In genomic region chr11:101668546-101669261, GRCm38 (mm10) we compare ENCODE assay signal across 8 mouse cellular contexts. TPM values are rescaled to one million over a fixed set of nuclear protein-coding genes. Genes with fewer than 3 reads are reported as not detected.
DNase-seq lines count a peak whose midpoint lies in the region; ATAC-seq lines count a peak whose summit lies in the region.

No protein-coding gene starts in this region.

- intact Hi-C loops in gastrocnemius, postnatal 36 days (cut with DNase I), result no loop called here

- H3K4me3 ChIP-seq in midbrain, embryonic 10.5 days, result no peak overlapping the region
- H3K4me3 ChIP-seq in midbrain, embryonic 11.5 days (ENCODE audit: low read depth, low read length), result no peak overlapping the region
- H3K4me3 ChIP-seq in intestine, embryonic 14.5 days (ENCODE audit: low read depth, low read length), result no peak overlapping the region
- no peak overlapping the region for H3K4me3 ChIP-seq in liver, embryonic 16.5 days (ENCODE audit: low read depth, low read length)

- H3K9me3 ChIP-seq in midbrain, embryonic 10.5 days (replicated peaks), result no peaks in the 10 kb centered on the region
- H3K9me3 ChIP-seq in midbrain, embryonic 11.5 days (ENCODE audit: control insufficient read depth, low read length), result no peaks in the 10 kb centered on the region
- no peaks in the 10 kb centered on the region for H3K9me3 ChIP-seq in intestine, embryonic 14.5 days (ENCODE audit: control insufficient read depth, low read length)
- no peaks in the 10 kb centered on the region for H3K9me3 ChIP-seq in liver, embryonic 16.5 days (replicated peaks; ENCODE audit: control insufficient read depth, low read length)

- H3K27ac ChIP-seq in midbrain, embryonic 10.5 days (replicated peaks), result 0 out of 2 replicates have a peak overlapping the region, but pooled peaks have one; percentile 25
- no peak overlapping the region for H3K27ac ChIP-seq in midbrain, embryonic 11.5 days (ENCODE audit: low read depth, low read length)
- H3K27ac ChIP-seq in intestine, embryonic 14.5 days (ENCODE audit: low read depth), result peak overlapping the region; percentile 51
- H3K27ac ChIP-seq in liver, embryonic 16.5 days (ENCODE audit: low read length), result peak overlapping the region; percentile 4; the same call in 1 of the 2 replicates

- H3K4me2 ChIP-seq in midbrain, embryonic 11.5 days, result no peak overlapping the region
- H3K4me2 ChIP-seq in intestine, embryonic 14.5 days (ENCODE audit: low read length), result peak overlapping the region; percentile 59; the same call in 1 of the 2 replicates
- H3K4me2 ChIP-seq in liver, embryonic 16.5 days (ENCODE audit: low read depth, low read length), result no peak overlapping the region

- ATAC-seq in midbrain, embryonic 11.5 days (ENCODE audit: low FRiP score), result no peak
- peak; percentile 42; the same call in 1 of the 2 replicates for ATAC-seq in intestine, embryonic 14.5 days (replicated peaks; ENCODE audit: low FRiP score, low TSS enrichment, low read depth)
- ATAC-seq in liver, embryonic 16.5 days (ENCODE audit: low read depth), result peak; percentile 22; the same call in 1 of the 2 replicates
- no peak for ATAC-seq in erythroid progenitor cell, adult 5-6 weeks (replicated peaks; ENCODE audit: low FRiP score, poor library complexity, severe bottlenecking)

- H3K27me3 ChIP-seq in midbrain, embryonic 10.5 days (ENCODE audit: low read depth, poor library complexity, severe bottlenecking), result peaks cover 16% of the 10 kb centered on the region
- no peaks in the 10 kb centered on the region for H3K27me3 ChIP-seq in midbrain, embryonic 11.5 days (ENCODE audit: control insufficient read depth, insufficient read depth, low read length)
- no peaks in the 10 kb centered on the region for H3K27me3 ChIP-seq in intestine, embryonic 14.5 days (replicated peaks; ENCODE audit: control insufficient read depth, insufficient read depth, low read length)
- no peaks in the 10 kb centered on the region for H3K27me3 ChIP-seq in liver, embryonic 16.5 days (ENCODE audit: control insufficient read depth, insufficient read depth, low read depth, low read length)

- 65% methylated on average over 13 of the region's 13 CpGs for WGBS in midbrain, embryonic 10.5 days
- 64% methylated on average over 13 of the region's 13 CpGs for WGBS in midbrain, embryonic 11.5 days
- 16% methylated on average over 13 of the region's 13 CpGs for WGBS in intestine, embryonic 14.5 days
- 32% methylated on average over 11 of the region's 13 CpGs for WGBS in liver, embryonic 16.5 days (ENCODE audit: insufficient replicate concordance)

- DNase-seq in midbrain, embryonic 10.5 days (ENCODE audit: low spot score), result no peak
- no peak for DNase-seq in midbrain, embryonic 11.5 days (ENCODE audit: low spot score, missing footprints)
- peak; percentile 30 to 37 for DNase-seq in gastrocnemius, postnatal 36 days
- no peak for DNase-seq in intestine, embryonic 14.5 days (ENCODE audit: low spot score)
- peak; percentile 60 for DNase-seq in testis, postnatal 14 days (ENCODE audit: low spot score)
- DNase-seq in frontal cortex, postnatal 25 days (ENCODE audit: low spot score in 2 of 2), result no peak

- no peak overlapping the region for H3K9ac ChIP-seq in midbrain, embryonic 11.5 days (ENCODE audit: low read length)
- no peak overlapping the region for H3K9ac ChIP-seq in intestine, embryonic 14.5 days (ENCODE audit: low read length)
- no peak overlapping the region; the same call in 1 of the 2 replicates for H3K9ac ChIP-seq in liver, embryonic 16.5 days (ENCODE audit: low read depth, low read length)

- no peaks in the 10 kb centered on the region for H3K36me3 ChIP-seq in midbrain, embryonic 10.5 days
- no peaks in the 10 kb centered on the region for H3K36me3 ChIP-seq in midbrain, embryonic 11.5 days (ENCODE audit: control insufficient read depth, insufficient read depth, low read length)
- no peaks in the 10 kb centered on the region for H3K36me3 ChIP-seq in intestine, embryonic 14.5 days (ENCODE audit: control insufficient read depth, insufficient read depth, low read length)
- no peaks in the 10 kb centered on the region for H3K36me3 ChIP-seq in liver, embryonic 16.5 days (ENCODE audit: control insufficient read depth, insufficient read depth)

- H3K4me1 ChIP-seq in midbrain, embryonic 10.5 days, result peaks cover 46% of the 10 kb centered on the region
- 0 out of 2 replicates have a peak, but pooled peaks cover 2% of the 10 kb centered on the region for H3K4me1 ChIP-seq in midbrain, embryonic 11.5 days (ENCODE audit: control insufficient read depth, insufficient read depth, low read length)
- H3K4me1 ChIP-seq in intestine, embryonic 14.5 days (replicated peaks; ENCODE audit: control insufficient read depth, insufficient read depth, low read length), result peaks cover 17% of the 10 kb centered on the region
- peaks cover 42% of the 10 kb centered on the region for H3K4me1 ChIP-seq in liver, embryonic 16.5 days (ENCODE audit: control insufficient read depth, low read depth, low read length)

RNA-seq across cellular contexts. Expression of gene Arl4d, which starts 3.4 kb away (rescaled TPM):
- polyA plus RNA-seq in midbrain, embryonic 10.5 days (2016; fragmentation: Nextera tagmentation; extraction: Ambion mirVana), result 4.3 and 4.4 TPM in 2 replicates
- 3.9 and 4.4 TPM in 2 replicates for polyA plus RNA-seq in midbrain, embryonic 11.5 days (2014; fragmentation: Nextera tagmentation; extraction: Ambion mirVana)
- 1 to 10 TPM; 4.7 to 9.3 TPM for total RNA-seq in gastrocnemius, postnatal 36 days (2021)
- 7.8 and 8.3 TPM in 2 replicates for polyA plus RNA-seq in intestine, embryonic 14.5 days (2014; fragmentation: Nextera tagmentation; extraction: Ambion mirVana)
- polyA plus RNA-seq in liver, embryonic 16.5 days (2015; fragmentation: Nextera tagmentation; extraction: Ambion mirVana), result 0.99 and 1.3 TPM in 2 replicates
- total RNA-seq in erythroid progenitor cell, adult 5-6 weeks (2015; ENCODE audit: low replicate concordance), result not detected in 2 replicates
- total RNA-seq in erythroid progenitor cell, adult 5-6 weeks (2017; ENCODE audit: low replicate concordance), result 1.0 and 1.5 TPM in 2 replicates

RNA-seq across cellular contexts. Expression of gene Rdm1, which starts 41.7 kb away (rescaled TPM):
- polyA plus RNA-seq in midbrain, embryonic 10.5 days (2016; fragmentation: Nextera tagmentation; extraction: Ambion mirVana), result 35.2 and 39.2 TPM in 2 replicates
- polyA plus RNA-seq in midbrain, embryonic 11.5 days (2014; fragmentation: Nextera tagmentation; extraction: Ambion mirVana), result 44.0 and 44.8 TPM in 2 replicates
- 10 to 100 TPM; 22.4 to 24.3 TPM for total RNA-seq in gastrocnemius, postnatal 36 days (2021)
- polyA plus RNA-seq in intestine, embryonic 14.5 days (2014; fragmentation: Nextera tagmentation; extraction: Ambion mirVana), result 30.8 and 44.8 TPM in 2 replicates
- polyA plus RNA-seq in liver, embryonic 16.5 days (2015; fragmentation: Nextera tagmentation; extraction: Ambion mirVana), result 10.1 and 13.2 TPM in 2 replicates
- total RNA-seq in erythroid progenitor cell, adult 5-6 weeks (2015; ENCODE audit: low replicate concordance), result 81.1 and 91.4 TPM in 2 replicates
- total RNA-seq in erythroid progenitor cell, adult 5-6 weeks (2017; ENCODE audit: low replicate concordance), result 34.5 and 43.0 TPM in 2 replicates

Comparison
In these comparisons a context has a peak if more than half of its experiments do, and no peak if none do; other contexts are left out.
1. DNase-seq: peak in gastrocnemius, postnatal 36 days (2 of 2) and testis, postnatal 14 days (single experiment); none in midbrain, embryonic 10.5 days (single experiment), midbrain, embryonic 11.5 days (single experiment), intestine, embryonic 14.5 days (single experiment) and frontal cortex, postnatal 25 days (0 of 2).
2. ATAC-seq: peak in intestine, embryonic 14.5 days (single experiment) and liver, embryonic 16.5 days (single experiment); none in midbrain, embryonic 11.5 days (single experiment) and erythroid progenitor cell, adult 5-6 weeks (single experiment).